Mouse (Mus musculus): ENCODE data around the gene Hand2.

GRCm38 (mm10) chr8:57303513-57303912 is 17.3 kb upstream of the Hand2 start:
- no peak for TF ChIP-seq CTCF (IDR thresholded peaks at IDR 0.05; ENCODE audit: insufficient read depth, low read length)
- TF ChIP-seq POLR2A (IDR thresholded peaks at IDR 0.05; ENCODE audit: borderline replicate concordance, extremely low read depth, low read depth, low read length) = no peak
